Mouse (Mus musculus) thymus, adult 2 months (tissue): ENCODE data around the gene Bpgm. TPM values are rescaled to one million over a fixed set of nuclear protein-coding genes. Genes with fewer than 3 reads are reported as not detected.

Source experiments
- DNase-seq: peaks from one replicate; pipeline ENCODE4 v3.0.0; 2021
- H3K27ac ChIP-seq: fragments of 200-500 bp; 2 replicates; pipeline ENCODE4 v1.5.1; 2012; ENCODE audit warnings: low read length, control low read depth; ENCODE audit not compliant: control insufficient read depth, insufficient read depth
- H3K27me3 ChIP-seq: fragments of 200-500 bp; 2 replicates; pipeline ENCODE4 v1.6.1; 2012; ENCODE audit warnings: mild to moderate bottlenecking, low read length, moderate library complexity, mixed read lengths; ENCODE audit not compliant: control insufficient read depth, insufficient read depth
- H3K36me3 ChIP-seq: fragments of 200-500 bp; 2 replicates; pipeline ENCODE4 v1.6.1; 2012; ENCODE audit warnings: mild to moderate bottlenecking, low read length, moderate library complexity; ENCODE audit not compliant: control insufficient read depth, insufficient read depth
- H3K4me1 ChIP-seq: fragments of 200-500 bp; replicated peaks from 2 replicates; pipeline ENCODE4 v1.6.1; 2012; ENCODE audit warnings: low read length; ENCODE audit not compliant: control insufficient read depth, insufficient read depth
- H3K4me3 ChIP-seq: fragments of 200-500 bp; 2 replicates; pipeline ENCODE4 v1.5.1; 2012; ENCODE audit warnings: mild to moderate bottlenecking, low read length, control low read depth, moderate library complexity; ENCODE audit not compliant: control insufficient read depth, insufficient read depth
- CTCF ChIP-seq: fragments of 200-500 bp; IDR thresholded peaks from 2 replicates; pipeline ENCODE4 v1.5.1; 2012; ENCODE audit warnings: mild to moderate bottlenecking, control low read depth, low read length, moderate library complexity, borderline replicate concordance; ENCODE audit not compliant: control insufficient read depth, poor library complexity, insufficient read depth; ENCODE audit errors: extremely low read depth
- POLR2A ChIP-seq: fragments of 200-500 bp; IDR thresholded peaks from 2 replicates; pipeline ENCODE4 v1.6.1; 2012; ENCODE audit warnings: mild to moderate bottlenecking, low read length, control low read depth, moderate library complexity; ENCODE audit not compliant: control insufficient read depth, poor library complexity, insufficient read depth; ENCODE audit errors: extremely low read depth
- WGBS: fragments of 180-500 bp; shearing (Covaris S2); methylation state at CpG from one replicate; pipeline ENCODE4 v1.1.7; 2018; 5-methylcytosine and 5-hydroxymethylcytosine counted together
- polyA plus RNA-seq: library from polyadenylated mRNA; depleted of rRNA; stranded (reverse); fragments of >200 nt; gene quantifications from 2 replicates; pipeline ENCODE4 v1.2.3, GENCODE M21; 2012; rRNA removed

Bpgm gene
- polyA plus RNA-seq, 1 experiment, result 19.6 TPM

- H3K4me3 ChIP-seq, result no peak overlapping the region
- no peak for DNase-seq
- no peaks in the 10 kb centered on the region for H3K36me3 ChIP-seq
- TF ChIP-seq POLR2A (no peak), CTCF (no peak)
- no peaks in the 10 kb centered on the region for H3K27me3 ChIP-seq
- WGBS, result 93% methylated on average over 4 of the region's 4 CpGs
- no peaks in the 10 kb centered on the region for H3K4me1 ChIP-seq
- no peak overlapping the region for H3K27ac ChIP-seq
Observed at GRCm38 (mm10) chr6:34552489-34553157, 76.6 kb downstream of the Bpgm start.

- TF ChIP-seq CTCF (no peak), POLR2A (no peak)
- 84% methylated on average over 9 of the region's 9 CpGs for WGBS
- Histone ChIP-seq H3K4me3 (no peak overlapping the region), H3K27ac (no peak overlapping the region), H3K36me3 (no peaks in the 10 kb centered on the region), H3K4me1 (no peaks in the 10 kb centered on the region), H3K27me3 (no peaks in the 10 kb centered on the region)
- DNase-seq, result no peak
Observed at GRCm38 (mm10) chr6:34554291-34554997, 78.4 kb downstream of the Bpgm start.

Other genes starting within 250 kb of the Bpgm start
- 228 and 281 TPM in 2 replicates for gene Akr1b3, start 158.7 kb upstream of the Bpgm start, polyA plus RNA-seq
- gene Akr1b8, start 122.1 kb upstream of the Bpgm start, polyA plus RNA-seq, result 1.2 and 1.4 TPM in 2 replicates
- 28.8 and 31.0 TPM in 2 replicates for gene Akr1b10, start 92.0 kb upstream of the Bpgm start, polyA plus RNA-seq
- 0.24 and 0.26 TPM in 2 replicates for gene Akr1b7, start 63.9 kb upstream of the Bpgm start, polyA plus RNA-seq
- gene Cald1, start 122.3 kb downstream of the Bpgm start, polyA plus RNA-seq, result 3.4 and 4.4 TPM in 2 replicates